Mouse (Mus musculus) gastrocnemius, adult 18-20 months (tissue): ENCODE results near the gene Abcc12. TPM values are rescaled to one million over a fixed set of nuclear protein-coding genes. Genes with fewer than 3 reads are reported as not detected.

Experiments
- DNase-seq: peaks from one replicate; pipeline ENCODE4 v3.0.0; 2021; ENCODE audit warnings: low spot score
- long read RNA-seq, 2 experiments: library from polyadenylated mRNA; stranded (forward); transcript quantifications; one replicate each; pipeline ENCODE4 v2.0.0; 2021
- total RNA-seq, 2 experiments: library from RNA; stranded (reverse); gene quantifications; 2 replicates each; pipeline ENCODE4 v1.2.3; 2021

Gene Abcc12
- total RNA-seq: not detected
- long read RNA-seq, experiment 1: 0 reads
- long read RNA-seq, experiment 2: 0 reads

DNA sequence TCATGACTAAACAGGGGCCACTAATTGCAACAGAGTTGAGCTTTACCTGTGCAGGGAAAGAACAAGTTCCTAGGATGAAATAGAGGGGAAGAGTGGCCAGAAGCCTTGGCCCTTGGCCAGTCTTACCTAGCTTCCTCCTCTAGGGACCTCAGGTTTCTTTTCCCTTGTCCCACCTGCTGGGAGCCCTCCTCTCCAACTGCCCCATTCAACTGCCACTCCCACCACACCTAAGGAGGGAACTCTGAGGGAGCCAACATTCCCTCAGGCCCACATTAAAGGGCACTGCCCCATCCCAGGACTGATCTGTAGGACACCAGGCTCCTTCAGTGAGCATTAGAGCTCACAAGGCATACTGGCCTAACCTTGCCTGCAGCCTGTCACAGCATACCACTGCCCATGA is at the start of gene Abcc12:
Gene Abcc12, minus strand, starts transcription at position 229 of the 400 bp plus-strand sequence.
- DNase-seq: no peak

DNA sequence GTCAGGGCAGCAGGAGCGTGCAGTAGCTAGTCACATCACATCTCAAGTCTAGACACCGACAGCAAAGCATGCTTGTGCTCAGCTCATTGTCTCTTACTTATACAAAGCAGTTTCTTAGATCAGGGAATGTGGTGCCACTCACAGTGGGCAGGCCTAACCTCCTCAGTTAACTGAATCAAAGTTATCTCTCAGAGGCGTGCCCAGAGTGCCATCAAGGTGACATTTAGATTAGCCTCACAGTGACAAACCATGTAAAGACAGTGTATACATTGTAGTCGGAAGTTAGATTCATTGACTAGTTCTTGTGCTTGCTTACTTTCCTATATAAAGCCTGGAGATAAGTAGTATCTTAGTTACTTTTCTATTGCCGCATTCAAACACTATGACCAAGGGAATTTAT is 49.7 kb upstream of the Abcc12 start:
- DNase-seq: no peak

GRCm38 (mm10) chr8:86624915-86625314 is 44.4 kb upstream of the Abcc12 start:
- DNase-seq: peak; percentile 4

GRCm38 (mm10) chr8:86623911-86624731 is 43.6 kb upstream of the Abcc12 start, which contains the start of gene Lonp2:
Lonp2 (plus strand) TSS chr8:86624043.
- peak; percentile 98 for DNase-seq

DNA sequence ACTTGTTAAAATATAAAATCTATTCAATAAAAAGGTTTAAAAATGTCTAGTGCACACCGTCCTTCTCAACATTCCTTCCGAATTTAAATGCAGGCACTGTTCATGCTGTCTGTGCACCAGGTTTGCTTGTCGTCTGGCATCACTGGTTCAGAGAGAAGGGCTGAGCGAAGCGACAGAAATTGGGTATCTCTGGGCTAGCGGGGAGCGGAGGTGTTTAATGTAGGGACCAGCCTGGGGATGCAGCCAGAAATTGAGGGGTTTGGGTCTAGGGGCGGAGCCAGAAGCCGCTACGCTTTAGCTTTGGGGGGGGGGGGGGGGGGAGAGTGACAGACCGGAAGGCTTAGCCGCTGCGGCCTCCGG is 43.0 kb upstream of the Abcc12 start:
- no peak for DNase-seq

- DNase-seq: no peak
These were observed 37.4 kb upstream of the Abcc12 start for GRCm38 (mm10) chr8:86617759-86618387.

GRCm38 (mm10) chr8:86615095-86615769 is 34.7 kb upstream of the Abcc12 start:
- DNase-seq: no peak

DNA sequence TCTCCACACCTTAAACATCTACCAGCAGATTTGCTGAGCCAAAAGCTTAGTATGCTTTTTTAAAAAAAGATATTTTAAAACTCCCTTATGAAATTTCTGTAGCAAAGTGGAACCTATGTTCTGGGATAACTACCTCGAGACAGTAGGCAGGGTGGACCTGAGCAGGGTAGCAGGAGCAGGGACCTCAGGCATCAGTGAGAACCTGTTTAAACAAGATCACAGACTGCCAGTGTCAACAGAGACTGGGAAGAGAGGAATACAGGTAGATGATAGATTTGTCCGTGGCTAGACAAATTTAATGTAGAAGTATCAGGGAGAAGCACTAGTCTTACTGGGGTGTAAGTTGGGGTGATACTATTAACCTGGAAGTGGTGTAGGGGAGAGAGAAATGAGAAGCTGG is 33.3 kb upstream of the Abcc12 start:
- DNase-seq: no peak

DNA sequence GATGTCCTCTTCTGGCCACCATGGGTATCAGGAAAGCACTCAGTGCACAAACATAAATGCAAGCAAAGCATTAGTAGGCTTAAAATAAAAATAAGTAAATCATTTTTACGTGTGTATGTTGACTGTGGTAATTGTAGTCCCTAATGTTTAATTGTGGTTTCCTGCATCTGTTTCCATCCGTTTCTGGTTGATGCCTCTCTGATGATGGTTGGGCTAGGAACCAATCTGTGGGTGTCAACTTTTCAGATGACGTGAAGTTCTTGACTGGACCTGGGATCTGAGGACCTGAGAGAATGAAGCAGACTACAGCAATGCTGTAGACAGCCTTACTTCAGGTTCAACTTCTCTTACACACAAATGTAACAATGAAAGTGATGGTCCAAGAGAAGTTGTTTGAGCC is 24.2 kb upstream of the Abcc12 start:
- no peak for DNase-seq

DNA sequence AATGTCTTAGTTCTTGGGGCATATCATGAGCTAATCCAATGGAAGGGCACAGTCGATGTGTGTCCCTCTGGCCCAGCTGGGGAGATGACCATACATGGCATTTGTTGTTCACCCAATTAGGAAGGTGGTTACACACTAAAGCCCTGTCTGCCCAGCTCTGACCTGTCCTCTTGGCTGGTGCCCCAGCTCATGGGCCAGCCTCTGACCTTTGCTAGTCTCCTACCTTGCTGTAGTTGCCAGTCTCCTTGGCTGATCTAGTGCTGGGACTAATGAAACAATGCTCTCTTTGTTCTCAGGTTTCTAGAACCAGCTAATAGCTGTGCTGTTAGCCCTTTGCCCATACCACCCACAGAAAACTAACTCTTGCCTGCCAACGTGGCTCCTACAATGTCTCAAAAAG is 22.7 kb upstream of the Abcc12 start:
- no peak for DNase-seq

DNA sequence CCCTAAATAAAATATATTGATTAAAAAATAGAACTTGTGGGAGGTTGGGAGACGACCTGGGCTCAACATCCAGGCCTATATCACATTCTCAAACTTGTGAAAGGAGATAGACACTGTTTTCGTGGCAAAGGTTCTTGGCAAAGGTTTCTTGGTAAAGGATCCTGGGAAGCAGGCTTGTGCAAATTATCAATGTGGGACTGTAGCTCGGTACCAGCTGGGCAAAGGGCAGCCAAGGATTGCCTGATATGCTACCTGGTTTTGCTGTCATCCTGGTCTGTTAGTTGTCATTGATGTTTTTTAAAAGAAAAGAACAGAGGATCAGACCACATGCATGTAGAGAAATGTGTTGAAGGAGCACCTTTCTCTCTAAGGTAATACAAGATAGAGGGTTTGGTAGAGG is 19.8 kb upstream of the Abcc12 start:
- no peak for DNase-seq

DNA sequence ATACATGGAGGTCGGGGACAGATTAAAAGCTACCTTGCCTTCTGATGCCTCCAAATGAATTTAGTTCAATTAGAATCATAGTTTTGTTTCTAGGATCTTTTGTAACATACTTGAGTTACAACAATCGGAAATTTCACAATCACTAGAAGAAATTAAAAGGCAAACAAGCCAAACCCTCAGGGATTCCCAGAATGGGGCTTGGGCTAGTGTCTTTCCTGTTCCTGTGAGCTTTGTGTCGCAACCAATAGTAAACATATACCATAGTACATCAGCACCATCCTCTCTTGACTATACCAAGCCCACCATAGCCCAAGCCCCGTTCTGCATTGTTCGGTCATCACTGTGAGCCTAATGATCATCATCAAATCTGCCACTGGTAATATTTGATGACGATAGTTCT is 18.8 kb upstream of the Abcc12 start:
- DNase-seq: no peak

- no peak for DNase-seq
These were observed 17.2 kb upstream of the Abcc12 start for GRCm38 (mm10) chr8:86597681-86598080.

DNA sequence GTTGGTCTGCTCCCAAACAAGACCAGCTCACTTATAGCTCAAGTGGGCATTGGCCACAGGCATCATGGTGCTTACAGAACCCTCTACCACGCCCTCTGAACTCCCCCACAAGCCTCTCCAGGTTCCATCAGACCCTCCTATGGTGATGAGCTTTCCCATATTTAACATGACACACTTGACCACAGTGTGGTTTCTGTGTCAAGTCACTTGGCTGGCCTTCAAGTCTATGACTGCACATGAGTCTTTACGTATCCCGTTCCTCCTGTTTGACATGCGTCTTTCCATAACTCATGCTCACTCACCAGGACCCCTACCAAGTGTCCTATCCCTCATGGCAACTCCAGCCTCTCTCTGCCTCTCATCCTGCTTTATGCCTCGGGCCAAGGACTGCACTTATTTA is 15.2 kb upstream of the Abcc12 start:
- DNase-seq: no peak

- no peak for DNase-seq
These were observed 13.8 kb upstream of the Abcc12 start for GRCm38 (mm10) chr8:86594159-86594796.

GRCm38 (mm10) chr8:86593099-86593498 is 12.6 kb upstream of the Abcc12 start:
- DNase-seq: no peak

- DNase-seq: no peak
These were observed 7.9 kb upstream of the Abcc12 start for GRCm38 (mm10) chr8:86588338-86588737.

DNA sequence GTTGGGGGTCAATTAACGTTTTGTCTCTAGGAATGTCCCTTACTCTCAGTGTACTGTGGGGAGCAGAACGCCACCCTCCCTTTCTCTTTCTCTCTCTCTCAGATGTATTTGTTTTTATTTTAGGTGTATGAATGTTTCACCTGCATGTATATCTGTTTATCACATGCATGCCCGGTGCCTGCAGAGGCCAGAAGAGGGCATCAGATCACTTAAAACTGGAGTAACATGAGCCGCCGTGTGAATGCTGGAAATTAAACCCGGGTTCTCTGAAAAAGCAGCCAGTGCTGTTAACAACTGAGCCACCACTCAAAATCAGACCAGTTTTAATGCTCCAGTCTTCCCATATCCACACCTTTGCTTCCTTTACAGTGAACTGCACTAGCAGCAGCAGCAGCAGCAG is 6.2 kb upstream of the Abcc12 start:
- DNase-seq: no peak

- peak; percentile 2 for DNase-seq
These were observed 5.6 kb upstream of the Abcc12 start for GRCm38 (mm10) chr8:86586058-86586457.

DNA sequence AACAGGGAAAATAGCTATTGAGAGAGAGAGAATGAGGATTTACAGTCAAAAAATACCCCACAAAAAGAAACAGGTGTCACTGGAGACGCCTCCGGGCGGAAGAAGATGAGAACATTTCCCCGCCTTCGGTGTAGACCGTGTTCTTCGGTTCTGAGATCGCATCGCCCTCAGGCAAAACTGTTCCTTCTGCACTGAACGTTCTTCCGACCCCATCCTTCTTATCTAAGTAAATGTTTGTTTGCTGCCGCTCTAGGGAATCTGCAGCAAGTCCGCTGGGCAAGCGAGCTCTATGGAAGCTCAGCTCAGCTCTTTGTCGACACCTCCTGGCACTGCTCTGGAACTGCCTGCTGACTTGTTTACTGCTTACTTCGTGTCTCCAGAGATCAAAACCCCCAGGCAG is 5.0 kb upstream of the Abcc12 start:
- DNase-seq: peak; percentile 71

- peak; percentile 81 for DNase-seq
These were observed 4.6 kb upstream of the Abcc12 start for GRCm38 (mm10) chr8:86585118-86585517.

- DNase-seq: no peak
These were observed 1.4 kb upstream of the Abcc12 start for GRCm38 (mm10) chr8:86581921-86582331.
